Mouse (Mus musculus): ENCODE measurements around the gene Gpr107. TPM values are rescaled to one million over a fixed set of nuclear protein-coding genes. Genes with fewer than 3 reads are reported as not detected.

Gene Gpr107
- polyA plus RNA-seq, 2 experiments: 5.4 to 8.6 TPM

GRCm38 (mm10) chr2:31119795-31120194, 32.3 kb upstream of the Gpr107 start:
- 73% methylated on average over 13 of the region's 13 CpGs for WGBS (ENCODE audit: insufficient replicate concordance)
- H3K4me1 ChIP-seq (replicated peaks; ENCODE audit: control insufficient read depth in 2 of 2, insufficient read depth in 2 of 2, low read length in 1 of 2): peaks cover 12 to 47% of the 10 kb centered on the region in 2 experiments
- no peaks in the 10 kb centered on the region for H3K27me3 ChIP-seq (ENCODE audit: control insufficient read depth, insufficient read depth, low read length)
- no peak for DNase-seq (ENCODE audit: low read depth in 3 of 3, low spot score in 3 of 3)
- H3K4me3 ChIP-seq (ENCODE audit: insufficient read depth in 1 of 2, low read depth in 2 of 2, low read length in 2 of 2): no peak overlapping the region
- no peak overlapping the region for H3K27ac ChIP-seq
- no peak overlapping the region for H3K4me2 ChIP-seq (ENCODE audit: low read depth)
- TF ChIP-seq EP300 (IDR thresholded peaks at IDR 0.05; ENCODE audit: low read depth) (no peak), CTCF (IDR thresholded peaks at IDR 0.05; ENCODE audit: low read depth) (no peak)
- H3K9ac ChIP-seq (replicated peaks): no peak overlapping the region
- H3K9me3 ChIP-seq (ENCODE audit: control insufficient read depth, low read length): no peaks in the 10 kb centered on the region
- H3K36me3 ChIP-seq (replicated peaks; ENCODE audit: control insufficient read depth, insufficient read depth, low read depth): no peaks in the 10 kb centered on the region
- ATAC-seq (ENCODE audit: insufficient read depth): no peak

GRCm38 (mm10) chr2:31121131-31121693, 30.9 kb upstream of the Gpr107 start:
- H3K27me3 ChIP-seq (ENCODE audit: control insufficient read depth, insufficient read depth, low read length): no peaks in the 10 kb centered on the region
- no peak overlapping the region for H3K4me2 ChIP-seq (ENCODE audit: low read depth)
- H3K4me3 ChIP-seq (ENCODE audit: insufficient read depth in 1 of 2, low read depth in 2 of 2, low read length in 2 of 2): no peak overlapping the region
- no peak for TF ChIP-seq CTCF (IDR thresholded peaks at IDR 0.05; ENCODE audit: low read depth)
- TF ChIP-seq EP300 (IDR thresholded peaks at IDR 0.05; ENCODE audit: low read depth): no peak
- no peak for ATAC-seq (ENCODE audit: insufficient read depth)
- no peaks in the 10 kb centered on the region for H3K36me3 ChIP-seq (replicated peaks; ENCODE audit: control insufficient read depth, insufficient read depth, low read depth)
- DNase-seq (ENCODE audit: low read depth in 3 of 3, low spot score in 3 of 3): no peak
- no peak overlapping the region for H3K27ac ChIP-seq
- no peaks in the 10 kb centered on the region for H3K9me3 ChIP-seq (ENCODE audit: control insufficient read depth, low read length)
- WGBS (ENCODE audit: insufficient replicate concordance): 64% methylated on average over 7 of the region's 7 CpGs
- H3K4me1 ChIP-seq (replicated peaks; ENCODE audit: control insufficient read depth in 2 of 2, insufficient read depth in 2 of 2, low read length in 1 of 2): peaks cover 4 to 39% of the 10 kb centered on the region in 2 experiments; a peak in 3 of 4 replicates
- no peak overlapping the region for H3K9ac ChIP-seq (replicated peaks)

GRCm38 (mm10) chr2:31122806-31123205, 29.3 kb upstream of the Gpr107 start:
- no peaks in the 10 kb centered on the region for H3K27me3 ChIP-seq (ENCODE audit: control insufficient read depth, insufficient read depth, low read length)
- no peak overlapping the region for H3K4me2 ChIP-seq (ENCODE audit: low read depth)
- WGBS (ENCODE audit: insufficient replicate concordance): 75% methylated on average over 5 of the region's 5 CpGs
- no peak overlapping the region for H3K9ac ChIP-seq (replicated peaks)
- no peak for DNase-seq (ENCODE audit: low read depth in 3 of 3, low spot score in 3 of 3)
- ATAC-seq (ENCODE audit: insufficient read depth): no peak
- no peak overlapping the region for H3K27ac ChIP-seq
- no peaks in the 10 kb centered on the region for H3K36me3 ChIP-seq (replicated peaks; ENCODE audit: control insufficient read depth, insufficient read depth, low read depth)
- H3K4me1 ChIP-seq (replicated peaks; ENCODE audit: control insufficient read depth in 2 of 2, insufficient read depth in 2 of 2, low read length in 1 of 2): peaks cover 2 to 33% of the 10 kb centered on the region in 2 experiments; a peak in 2 of 4 replicates
- TF ChIP-seq CTCF (IDR thresholded peaks at IDR 0.05; ENCODE audit: low read depth) (no peak), EP300 (IDR thresholded peaks at IDR 0.05; ENCODE audit: low read depth) (no peak)
- no peaks in the 10 kb centered on the region for H3K9me3 ChIP-seq (ENCODE audit: control insufficient read depth, low read length)
- no peak overlapping the region for H3K4me3 ChIP-seq (ENCODE audit: insufficient read depth in 1 of 2, low read depth in 2 of 2, low read length in 2 of 2)

GRCm38 (mm10) chr2:31123493-31123892, 28.6 kb upstream of the Gpr107 start:
- WGBS (ENCODE audit: insufficient replicate concordance): 65% methylated on average over 5 of the region's 5 CpGs
- H3K4me1 ChIP-seq (replicated peaks; ENCODE audit: control insufficient read depth in 2 of 2, insufficient read depth in 2 of 2, low read length in 1 of 2): peaks cover 2 to 38% of the 10 kb centered on the region in 2 experiments; a peak in 2 of 4 replicates
- ATAC-seq (ENCODE audit: insufficient read depth) (no peak), DNase-seq (ENCODE audit: low read depth in 3 of 3, low spot score in 3 of 3) (no peak)
- no peaks in the 10 kb centered on the region for H3K9me3 ChIP-seq (ENCODE audit: control insufficient read depth, low read length)
- H3K36me3 ChIP-seq (replicated peaks; ENCODE audit: control insufficient read depth, insufficient read depth, low read depth): no peaks in the 10 kb centered on the region
- no peak overlapping the region for H3K27ac ChIP-seq
- no peaks in the 10 kb centered on the region for H3K27me3 ChIP-seq (ENCODE audit: control insufficient read depth, insufficient read depth, low read length)
- no peak overlapping the region for H3K9ac ChIP-seq (replicated peaks)
- no peak overlapping the region for H3K4me3 ChIP-seq (ENCODE audit: insufficient read depth in 1 of 2, low read depth in 2 of 2, low read length in 2 of 2)
- no peak overlapping the region for H3K4me2 ChIP-seq (ENCODE audit: low read depth)
- TF ChIP-seq EP300 (IDR thresholded peaks at IDR 0.05; ENCODE audit: low read depth) (no peak), CTCF (IDR thresholded peaks at IDR 0.05; ENCODE audit: low read depth) (no peak)

- H3K4me2 ChIP-seq (ENCODE audit: low read depth): no peak overlapping the region
- no peaks in the 10 kb centered on the region for H3K36me3 ChIP-seq (replicated peaks; ENCODE audit: control insufficient read depth, insufficient read depth, low read depth)
- DNase-seq (ENCODE audit: low read depth in 3 of 3, low spot score in 3 of 3) (no peak), ATAC-seq (ENCODE audit: insufficient read depth) (no peak)
- TF ChIP-seq EP300 (IDR thresholded peaks at IDR 0.05; ENCODE audit: low read depth) (no peak), CTCF (IDR thresholded peaks at IDR 0.05; ENCODE audit: low read depth) (no peak)
- H3K27me3 ChIP-seq (ENCODE audit: control insufficient read depth, insufficient read depth, low read length): no peaks in the 10 kb centered on the region
- H3K27ac ChIP-seq: no peak overlapping the region
- no peaks in the 10 kb centered on the region for H3K9me3 ChIP-seq (ENCODE audit: control insufficient read depth, low read length)
- no peak overlapping the region for H3K4me3 ChIP-seq (ENCODE audit: insufficient read depth in 1 of 2, low read depth in 2 of 2, low read length in 2 of 2)
- H3K4me1 ChIP-seq (replicated peaks; ENCODE audit: control insufficient read depth in 2 of 2, insufficient read depth in 2 of 2, low read length in 1 of 2): peaks cover 2 to 37% of the 10 kb centered on the region in 2 experiments; a peak in 2 of 4 replicates
- WGBS (ENCODE audit: insufficient replicate concordance): 38% methylated on average over 2 of the region's 2 CpGs
- H3K9ac ChIP-seq (replicated peaks): no peak overlapping the region
These were observed 27.4 kb upstream of the Gpr107 start for GRCm38 (mm10) chr2:31124694-31125093.

Data from liver, embryonic 14.5 days (tissue).